Mouse (Mus musculus): ENCODE data around the gene Elf2. TPM values are rescaled to one million over a fixed set of nuclear protein-coding genes. Genes with fewer than 3 reads are reported as not detected.
"Not testable (repeated sequence)": the region's sequence is repeated elsewhere in the genome, so short reads cannot be mapped to it uniquely, and the experiment has no call there.

Gene Elf2
- polyA plus RNA-seq, 1 experiment from 2014 or later: 40.1 TPM

- H3K4me3 ChIP-seq; H3K4me1 ChIP-seq; H3K27ac ChIP-seq; H3K9me3 ChIP-seq; DNase-seq (ENCODE audit: low spot score); H3K27me3 ChIP-seq (ENCODE audit: insufficient read depth, poor library complexity, severe bottlenecking): not testable (repeated sequence)
- H3K36me3 ChIP-seq: peaks cover 46% of the 10 kb centered on the region
- 83% methylated on average over 3 of the region's 3 CpGs for WGBS
Measured at GRCm38 (mm10) chr3:51318053-51318452, 22.4 kb downstream of the Elf2 start.

GRCm38 (mm10) chr3:51316876-51317275 lies 23.6 kb downstream of the Elf2 start:
- Histone ChIP-seq H3K4me1 (peaks cover 8% of the 10 kb centered on the region), H3K9me3 (no peaks in the 10 kb centered on the region), H3K4me3 (no peak overlapping the region), H3K27me3 (ENCODE audit: insufficient read depth, poor library complexity, severe bottlenecking) (no peaks in the 10 kb centered on the region), H3K36me3 (peaks cover 39% of the 10 kb centered on the region), H3K27ac (peak overlapping the region; percentile 30; the same call in 1 of the 2 replicates)
- no peak for DNase-seq (ENCODE audit: low spot score)
- 67% methylated on average over 10 of the region's 10 CpGs for WGBS

GRCm38 (mm10) chr3:51311638-51312037 lies 28.8 kb downstream of the Elf2 start:
- Histone ChIP-seq H3K4me3 (no peak overlapping the region), H3K27me3 (ENCODE audit: insufficient read depth, poor library complexity, severe bottlenecking) (no peaks in the 10 kb centered on the region), H3K9me3 (no peaks in the 10 kb centered on the region), H3K36me3 (peaks cover 16% of the 10 kb centered on the region), H3K4me1 (peaks cover 25% of the 10 kb centered on the region), H3K27ac (no peak overlapping the region)
- WGBS: 31% methylated on average over 9 of the region's 9 CpGs
- no peak for DNase-seq (ENCODE audit: low spot score)

GRCm38 (mm10) chr3:51310098-51310497 lies 30.4 kb downstream of the Elf2 start:
- H3K9me3 ChIP-seq: no peaks in the 10 kb centered on the region
- peaks cover 27% of the 10 kb centered on the region for H3K4me1 ChIP-seq
- no peak for DNase-seq (ENCODE audit: low spot score)
- WGBS: 21% methylated on average over 7 of the region's 7 CpGs
- peaks cover 20% of the 10 kb centered on the region for H3K36me3 ChIP-seq
- H3K27ac ChIP-seq: peak overlapping the region; percentile 47
- H3K27me3 ChIP-seq (ENCODE audit: insufficient read depth, poor library complexity, severe bottlenecking): no peaks in the 10 kb centered on the region
- H3K4me3 ChIP-seq: no peak overlapping the region

GRCm38 (mm10) chr3:51306621-51307020 lies 33.8 kb downstream of the Elf2 start:
- H3K9me3 ChIP-seq: no peaks in the 10 kb centered on the region
- H3K36me3 ChIP-seq: peaks cover 15% of the 10 kb centered on the region
- no peak overlapping the region for H3K4me3 ChIP-seq
- WGBS: 34% methylated on average over 2 of the region's 2 CpGs
- H3K27ac ChIP-seq: no peak overlapping the region
- no peaks in the 10 kb centered on the region for H3K27me3 ChIP-seq (ENCODE audit: insufficient read depth, poor library complexity, severe bottlenecking)
- peaks cover 41% of the 10 kb centered on the region for H3K4me1 ChIP-seq
- peak; percentile 69 for DNase-seq (ENCODE audit: low spot score)

GRCm38 (mm10) chr3:51305961-51306360 lies 34.5 kb downstream of the Elf2 start:
- no peaks in the 10 kb centered on the region for H3K27me3 ChIP-seq (ENCODE audit: insufficient read depth, poor library complexity, severe bottlenecking)
- peaks cover 35% of the 10 kb centered on the region for H3K4me1 ChIP-seq
- DNase-seq (ENCODE audit: low spot score): peak; percentile 62
- 83% methylated on average over 8 of the region's 8 CpGs for WGBS
- H3K4me3 ChIP-seq: no peak overlapping the region
- no peak overlapping the region for H3K27ac ChIP-seq
- no peaks in the 10 kb centered on the region for H3K9me3 ChIP-seq
- H3K36me3 ChIP-seq: peaks cover 17% of the 10 kb centered on the region

GRCm38 (mm10) chr3:51302971-51303476 lies 37.4 kb downstream of the Elf2 start:
- Histone ChIP-seq H3K4me3 (no peak overlapping the region), H3K4me1 (peaks cover 21% of the 10 kb centered on the region), H3K27ac (peak overlapping the region; percentile 71), H3K36me3 (peaks cover 13% of the 10 kb centered on the region), H3K9me3 (no peaks in the 10 kb centered on the region), H3K27me3 (ENCODE audit: insufficient read depth, poor library complexity, severe bottlenecking) (no peaks in the 10 kb centered on the region)
- WGBS: 62% methylated on average over 3 of the region's 3 CpGs
- peak; percentile 62 for DNase-seq (ENCODE audit: low spot score)

GRCm38 (mm10) chr3:51301583-51301982 lies 38.9 kb downstream of the Elf2 start:
- WGBS: 67% methylated on average over 6 of the region's 6 CpGs
- no peaks in the 10 kb centered on the region for H3K9me3 ChIP-seq
- peak; percentile 69 for DNase-seq (ENCODE audit: low spot score)
- H3K36me3 ChIP-seq: peaks cover 14% of the 10 kb centered on the region
- no peak overlapping the region for H3K27ac ChIP-seq
- H3K4me1 ChIP-seq: peaks cover 19% of the 10 kb centered on the region
- no peak overlapping the region for H3K4me3 ChIP-seq
- H3K27me3 ChIP-seq (ENCODE audit: insufficient read depth, poor library complexity, severe bottlenecking): no peaks in the 10 kb centered on the region

GRCm38 (mm10) chr3:51296790-51297189 lies 43.7 kb downstream of the Elf2 start:
- Histone ChIP-seq H3K4me1 (no peaks in the 10 kb centered on the region), H3K36me3 (peaks cover 19% of the 10 kb centered on the region), H3K27me3 (ENCODE audit: insufficient read depth, poor library complexity, severe bottlenecking) (no peaks in the 10 kb centered on the region), H3K9me3 (no peaks in the 10 kb centered on the region), H3K4me3 (no peak overlapping the region), H3K27ac (no peak overlapping the region)
- 69% methylated on average over 1 of the region's 1 CpGs for WGBS
- DNase-seq (ENCODE audit: low spot score): no peak

- H3K4me3 ChIP-seq: no peak overlapping the region
- no peaks in the 10 kb centered on the region for H3K9me3 ChIP-seq
- H3K4me1 ChIP-seq: no peaks in the 10 kb centered on the region
- WGBS: 75% methylated on average over 2 of the region's 2 CpGs
- DNase-seq (ENCODE audit: low spot score): no peak
- peaks cover 15% of the 10 kb centered on the region for H3K36me3 ChIP-seq
- H3K27me3 ChIP-seq (ENCODE audit: insufficient read depth, poor library complexity, severe bottlenecking): no peaks in the 10 kb centered on the region
- H3K27ac ChIP-seq: no peak overlapping the region
Measured at GRCm38 (mm10) chr3:51295225-51295624, 45.2 kb downstream of the Elf2 start.

GRCm38 (mm10) chr3:51294251-51294650 lies 46.2 kb downstream of the Elf2 start:
- Histone ChIP-seq H3K4me3 (no peak overlapping the region), H3K27me3 (ENCODE audit: insufficient read depth, poor library complexity, severe bottlenecking) (no peaks in the 10 kb centered on the region), H3K27ac (no peak overlapping the region), H3K9me3 (no peaks in the 10 kb centered on the region), H3K4me1 (no peaks in the 10 kb centered on the region), H3K36me3 (peaks cover 15% of the 10 kb centered on the region)
- 59% methylated on average over 2 of the region's 2 CpGs for WGBS
- no peak for DNase-seq (ENCODE audit: low spot score)

- Histone ChIP-seq H3K9me3 (no peaks in the 10 kb centered on the region), H3K4me1 (peaks cover 5% of the 10 kb centered on the region; the same call in 1 of the 2 replicates), H3K36me3 (peaks cover 12% of the 10 kb centered on the region; the same call in 1 of the 2 replicates), H3K4me3 (no peak overlapping the region), H3K27ac (no peak overlapping the region; the same call in 1 of the 2 replicates), H3K27me3 (ENCODE audit: insufficient read depth, poor library complexity, severe bottlenecking) (no peaks in the 10 kb centered on the region)
- 55% methylated on average over 11 of the region's 11 CpGs for WGBS
- DNase-seq (ENCODE audit: low spot score): peak; percentile 88
Measured at GRCm38 (mm10) chr3:51288880-51289821, 51.3 kb downstream of the Elf2 start.

GRCm38 (mm10) chr3:51284375-51284774 lies 56.1 kb downstream of the Elf2 start:
- Histone ChIP-seq H3K9me3 (no peaks in the 10 kb centered on the region), H3K4me3 (no peak overlapping the region), H3K27ac (0 out of 2 replicates have a peak overlapping the region, but pooled peaks have one; percentile 42), H3K4me1 (peaks cover 5% of the 10 kb centered on the region; the same call in 1 of the 2 replicates), H3K36me3 (peaks cover 5% of the 10 kb centered on the region; the same call in 1 of the 2 replicates), H3K27me3 (ENCODE audit: insufficient read depth, poor library complexity, severe bottlenecking) (no peaks in the 10 kb centered on the region)
- DNase-seq (ENCODE audit: low spot score): no peak
- 60% methylated on average over 1 of the region's 1 CpGs for WGBS
